Mouse (Mus musculus) ovary, postnatal 36 days (tissue): ENCODE measurements at regions not wholly inside any gene's neighbourhood (a gene's known extent, or its start where the extent isn't known, plus 50 kb on each side); places are given as distances from the start of the nearest gene placed in this dataset.

Experiments
- DNase-seq: peaks from one replicate; pipeline ENCODE4 v3.0.0; 2022; ENCODE audit warnings: low spot score, mixed read lengths

- no peak for DNase-seq
Observed at GRCm38 (mm10) chr10:98461538-98461937, 452.7 kb upstream of the Atp2b1 start.

DNA sequence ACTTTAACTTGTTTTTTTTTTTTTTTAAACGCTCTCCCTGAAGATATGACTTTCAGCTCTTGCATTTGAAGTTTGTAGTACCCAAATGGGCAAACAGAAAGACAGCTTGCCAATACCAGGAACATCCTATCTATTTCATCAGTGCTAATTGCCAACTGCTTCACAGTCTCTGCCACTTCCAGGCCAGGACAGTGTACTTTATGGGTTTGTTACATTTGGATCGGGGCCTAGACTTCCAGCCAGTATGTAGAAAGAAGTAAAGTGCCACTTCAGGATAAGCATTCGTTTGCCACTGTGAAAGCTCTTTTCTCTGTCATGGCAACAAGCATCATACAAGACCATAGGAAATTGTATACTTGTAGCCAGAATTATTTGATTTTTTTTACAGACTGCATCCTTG is 439.6 kb upstream of the Atp2b1 start:
- DNase-seq: no peak

- peak; percentile 7 for DNase-seq
Observed at GRCm38 (mm10) chr10:98485751-98486681, 428.2 kb upstream of the Atp2b1 start.

DNA sequence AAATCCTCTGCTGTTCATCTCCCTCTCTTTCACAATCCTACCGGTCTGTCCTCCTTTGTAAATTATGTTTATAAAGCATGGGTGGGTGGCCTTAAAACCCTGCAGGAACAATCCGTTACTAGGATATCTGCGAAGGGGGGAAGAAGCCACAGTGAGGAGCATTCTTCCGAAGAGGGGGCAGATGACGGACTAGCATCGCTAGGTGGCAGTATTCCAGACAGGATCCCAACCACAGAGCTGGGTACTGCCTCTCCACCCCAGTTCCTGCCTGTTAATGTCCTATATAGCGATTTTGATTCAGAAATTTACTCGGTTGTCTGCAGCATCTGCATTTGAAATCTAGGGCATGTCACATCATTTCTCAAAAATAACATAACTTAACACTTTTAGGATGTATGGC is 419.9 kb upstream of the Atp2b1 start:
- peak; percentile 64 for DNase-seq

- no peak for DNase-seq
Observed at GRCm38 (mm10) chr10:98496254-98496653, 418.0 kb upstream of the Atp2b1 start.

DNA sequence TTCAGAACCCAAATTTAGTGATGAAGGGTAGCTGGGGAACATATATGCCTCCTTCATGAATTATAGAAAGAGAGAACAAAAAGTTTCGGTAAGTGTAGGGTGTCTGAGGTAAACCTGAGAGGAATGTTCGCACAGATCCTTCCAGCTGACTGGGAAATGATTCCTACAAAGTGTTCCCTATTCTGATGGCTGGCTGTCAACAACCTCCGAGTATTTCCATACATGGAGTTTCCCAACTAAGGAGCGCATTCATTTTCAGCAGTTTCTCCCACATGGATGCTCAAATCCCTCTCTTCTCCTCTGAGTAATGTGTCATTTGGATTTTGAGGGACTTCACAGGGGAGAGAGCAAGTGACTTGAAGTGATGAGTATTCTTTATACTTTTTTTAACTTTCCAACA is 413.9 kb upstream of the Atp2b1 start:
- no peak for DNase-seq

DNA sequence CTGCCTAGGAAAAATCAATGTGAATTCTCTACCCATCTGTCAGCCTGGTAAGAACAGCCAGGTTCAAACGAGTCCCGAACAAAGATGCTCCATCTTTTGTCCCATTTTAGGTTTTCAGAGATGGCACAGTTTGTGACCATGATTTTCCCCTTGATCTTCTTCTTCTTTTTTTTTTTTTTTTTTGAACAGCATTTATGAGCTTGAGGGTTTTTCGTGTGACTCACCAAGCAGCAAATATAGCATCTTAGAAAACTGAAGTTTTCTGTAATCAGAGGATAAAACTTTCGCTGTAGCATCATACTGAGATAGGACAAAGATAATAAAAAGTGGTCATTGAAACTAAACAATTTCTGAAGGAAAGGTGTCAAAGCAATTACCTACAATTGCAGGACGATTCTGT is 412.6 kb upstream of the Atp2b1 start:
- DNase-seq: no peak

- DNase-seq: no peak
Observed at GRCm38 (mm10) chr10:98504524-98504923, 409.7 kb upstream of the Atp2b1 start.

DNA sequence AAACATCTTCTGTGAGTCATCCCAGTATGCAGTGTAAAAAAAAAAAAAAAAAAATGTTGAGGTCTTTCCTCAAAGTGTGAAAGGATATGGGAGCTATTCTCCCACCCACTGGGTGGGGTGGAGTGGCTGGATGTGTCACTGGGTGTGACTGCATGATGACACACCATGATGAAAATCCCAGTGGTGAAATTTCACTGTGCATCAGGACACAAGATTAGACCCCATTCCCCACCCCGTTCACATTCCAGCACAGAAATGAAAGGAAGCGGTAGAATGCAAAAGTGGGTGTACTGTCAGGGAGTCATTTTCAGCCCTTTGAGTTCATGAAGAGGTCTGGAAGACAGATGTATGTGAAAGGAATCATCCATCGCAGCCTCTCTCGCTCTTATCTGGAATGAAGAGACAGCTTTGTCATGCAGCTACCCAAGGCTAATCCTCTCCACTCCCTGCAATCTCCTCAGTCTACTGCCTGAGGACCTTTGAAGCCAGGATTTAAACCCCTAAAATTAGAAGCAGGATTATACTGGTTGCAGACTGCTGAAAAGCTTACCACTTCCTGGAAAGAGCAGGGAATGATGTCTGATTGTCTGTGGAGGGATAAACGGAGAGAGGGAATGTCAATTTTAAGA is 405.6 kb upstream of the Atp2b1 start:
- DNase-seq: no peak

DNA sequence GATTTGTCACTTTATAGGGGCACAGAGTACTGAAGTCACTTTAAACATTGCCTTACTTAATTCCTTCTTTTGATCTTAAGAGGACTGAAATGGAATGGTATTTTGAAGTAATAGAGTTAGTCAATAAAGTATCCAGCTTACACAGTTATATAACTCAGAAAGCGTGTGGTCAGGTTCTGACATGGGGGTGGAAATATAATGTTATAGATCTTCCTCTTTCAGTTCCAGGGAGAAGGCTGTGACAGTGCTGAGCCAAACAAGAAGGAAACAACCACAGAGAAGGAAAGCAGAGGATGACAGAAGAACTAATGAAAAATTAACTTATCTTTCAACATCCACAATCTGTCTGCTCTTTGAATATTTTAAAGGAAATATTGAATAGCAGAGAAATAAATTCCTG is 399.4 kb upstream of the Atp2b1 start:
- no peak for DNase-seq

GRCm38 (mm10) chr10:98517609-98518008 is 396.6 kb upstream of the Atp2b1 start:
- DNase-seq: no peak

GRCm38 (mm10) chr10:98529565-98529964 is 384.6 kb upstream of the Atp2b1 start:
- DNase-seq: no peak

DNA sequence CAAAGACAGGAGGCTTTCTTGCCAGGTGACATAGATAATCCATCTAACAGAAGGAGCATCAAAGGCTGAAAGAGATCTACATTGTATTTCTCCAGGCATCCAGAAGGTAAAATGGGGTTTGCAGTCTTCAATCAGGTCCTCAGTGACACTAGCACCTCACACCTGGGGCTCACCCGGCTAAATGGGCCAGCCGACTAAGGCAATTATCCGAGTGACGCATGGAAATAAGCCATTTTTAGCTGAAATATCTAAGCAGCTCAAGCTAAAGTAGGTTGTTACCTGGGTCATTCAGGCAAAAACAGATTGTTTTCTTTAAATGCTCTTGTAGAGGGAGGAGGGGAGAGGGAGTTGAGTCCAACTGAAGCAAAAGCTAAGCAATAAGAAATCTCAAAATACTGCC is 382.8 kb upstream of the Atp2b1 start:
- no peak for DNase-seq

GRCm38 (mm10) chr10:98538706-98539105 is 375.5 kb upstream of the Atp2b1 start:
- DNase-seq: no peak

DNA sequence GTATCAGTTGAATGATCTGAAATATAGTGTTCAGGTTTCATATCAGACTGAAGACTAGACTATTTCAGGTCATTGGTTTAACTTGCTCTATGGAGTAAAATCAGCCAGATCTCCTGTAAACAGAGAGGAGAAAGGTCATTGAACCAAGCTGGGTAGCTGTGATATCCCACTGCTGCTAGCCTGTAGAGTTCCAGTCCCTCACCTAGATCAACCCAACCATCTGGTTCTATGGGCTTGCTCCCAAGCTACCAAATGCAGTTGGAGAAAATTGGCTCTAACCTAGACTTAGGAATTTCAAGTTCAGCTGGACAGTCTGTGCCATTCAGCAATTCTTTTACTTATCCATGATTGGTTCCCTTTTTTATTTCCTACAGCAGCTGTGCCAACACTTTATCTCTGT is 373.1 kb upstream of the Atp2b1 start:
- no peak for DNase-seq

GRCm38 (mm10) chr10:98542072-98542471 is 372.1 kb upstream of the Atp2b1 start:
- DNase-seq: no peak

- DNase-seq: no peak
Observed at GRCm38 (mm10) chr10:98543253-98543997, 370.8 kb upstream of the Atp2b1 start.

DNA sequence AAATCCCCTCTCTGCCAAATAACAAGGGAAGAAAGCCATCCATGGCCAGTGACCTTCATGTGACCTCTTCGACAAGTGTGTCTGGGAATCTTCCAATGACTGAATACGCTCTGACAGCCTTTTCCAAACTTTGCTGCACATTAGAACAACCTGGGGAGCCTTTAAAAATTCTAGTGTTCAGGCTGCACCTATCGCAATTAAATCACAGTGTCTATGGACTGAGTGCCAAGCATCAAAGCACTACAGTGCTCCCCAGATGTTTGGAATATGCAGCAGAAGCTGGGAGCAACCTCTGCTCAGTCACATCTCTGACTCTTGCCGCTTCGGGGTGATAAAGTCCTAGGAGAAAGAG is 370.2 kb upstream of the Atp2b1 start:
- DNase-seq: no peak

DNA sequence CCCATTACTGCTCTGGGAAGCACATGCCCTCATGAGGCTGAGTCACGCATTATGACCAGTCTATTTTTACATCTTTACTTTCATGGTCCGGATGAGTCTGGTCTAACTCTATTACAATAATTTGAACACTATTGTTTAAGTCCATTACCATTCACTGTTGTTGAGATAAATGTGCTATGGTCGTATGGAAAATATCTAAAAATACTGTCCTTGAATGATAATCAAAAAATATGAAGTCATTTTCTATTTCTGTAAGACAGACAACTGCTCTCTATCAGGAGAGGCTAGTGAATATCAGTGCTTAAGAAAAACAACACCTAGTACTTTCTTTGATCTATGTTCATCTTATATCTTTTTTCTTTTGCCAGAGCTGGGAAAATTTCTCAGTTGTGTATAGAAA is 359.6 kb upstream of the Atp2b1 start:
- DNase-seq: no peak

DNA sequence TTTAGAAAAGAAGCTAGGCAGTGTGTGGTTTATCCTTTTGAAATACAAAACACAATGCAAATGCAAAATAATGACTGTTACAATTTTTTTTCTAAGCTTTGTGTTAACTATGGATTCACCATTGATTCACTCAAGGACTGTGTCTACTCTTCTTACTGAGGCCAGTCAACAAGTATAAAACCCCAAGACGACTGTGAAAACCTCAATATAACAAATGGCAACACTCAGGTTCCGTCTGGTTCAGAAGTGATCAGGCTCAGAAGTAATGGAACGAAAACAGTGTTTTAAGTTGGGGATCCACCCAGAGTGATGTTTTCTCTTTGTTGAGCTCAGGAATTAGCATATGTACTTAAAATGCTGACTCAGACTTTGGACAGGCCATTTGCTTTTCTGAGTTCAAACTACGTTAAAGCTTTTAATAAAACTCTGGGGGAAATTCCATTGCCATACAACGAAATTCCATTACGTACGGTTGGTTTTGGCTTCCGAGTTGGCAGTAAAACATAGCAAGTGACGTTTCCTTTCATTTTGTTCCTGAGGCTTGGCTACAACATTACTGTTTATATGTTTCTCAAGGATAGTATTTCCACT is 356.6 kb upstream of the Atp2b1 start:
- DNase-seq: no peak

- DNase-seq: no peak
Observed at GRCm38 (mm10) chr10:98558560-98558959, 355.6 kb upstream of the Atp2b1 start.

DNA sequence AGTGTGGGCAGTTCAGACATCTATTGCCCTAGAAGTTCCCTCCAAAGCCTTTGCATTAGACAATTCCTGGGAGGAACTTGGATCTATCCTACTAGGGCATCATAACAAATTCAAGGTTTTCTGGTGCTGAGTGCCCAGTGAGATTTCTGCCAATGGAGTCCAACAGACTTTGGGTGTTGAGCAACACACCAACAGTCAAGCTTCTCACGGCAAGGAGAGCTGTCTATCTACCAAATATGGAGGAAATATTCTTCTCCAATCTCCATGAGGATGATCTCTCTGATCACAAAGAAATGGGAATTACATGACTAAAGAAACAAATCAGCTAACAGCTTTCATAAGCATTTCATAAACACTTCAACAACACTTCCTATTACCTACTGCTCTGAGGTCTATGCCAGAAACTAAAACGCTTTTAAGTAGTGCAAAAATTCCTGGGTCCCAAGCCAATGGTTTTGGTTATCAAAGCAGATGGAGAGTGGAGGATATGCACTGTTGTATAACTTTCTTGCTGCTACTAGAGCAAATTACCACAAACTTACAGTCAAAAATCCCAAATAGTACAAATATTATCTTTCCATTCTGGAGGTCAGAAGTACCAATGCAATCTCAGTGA is 351.8 kb upstream of the Atp2b1 start:
- DNase-seq: no peak
